Mouse (Mus musculus): ENCODE data around the gene Ccdc30. TPM values are rescaled to one million over a fixed set of nuclear protein-coding genes. Genes with fewer than 3 reads are reported as not detected.

Ccdc30 gene
- polyA plus RNA-seq, 1 experiment from 2014 or later: 20.6 TPM

GRCm38 (mm10) chr4:119305418-119305817, 109.9 kb downstream of the Ccdc30 start:
- 68% methylated on average over 5 of the region's 5 CpGs for WGBS
- Histone ChIP-seq H3K27ac (replicated peaks; ENCODE audit: low read depth, low read length) (no peak overlapping the region), H3K9ac (replicated peaks; ENCODE audit: low read length) (no peak overlapping the region), H3K4me2 (ENCODE audit: low read length) (no peak overlapping the region), H3K27me3 (ENCODE audit: control insufficient read depth, insufficient read depth, low read length) (no peaks in the 10 kb centered on the region), H3K4me1 (ENCODE audit: control insufficient read depth, insufficient read depth, low read length) (no peaks in the 10 kb centered on the region), H3K9me3 (ENCODE audit: control insufficient read depth, low read length) (no peaks in the 10 kb centered on the region), H3K4me3 (replicated peaks; ENCODE audit: low read depth, low read length) (no peak overlapping the region), H3K36me3 (ENCODE audit: control insufficient read depth, insufficient read depth, low read length) (peaks cover 20% of the 10 kb centered on the region)
- ATAC-seq (ENCODE audit: low FRiP score, low TSS enrichment) (no peak), DNase-seq (no peak)

- no peak overlapping the region for H3K4me2 ChIP-seq (ENCODE audit: low read length)
- H3K4me3 ChIP-seq (replicated peaks; ENCODE audit: low read depth, low read length): no peak overlapping the region
- H3K36me3 ChIP-seq (ENCODE audit: control insufficient read depth, insufficient read depth, low read length): peaks cover 10% of the 10 kb centered on the region; the same call in 1 of the 2 replicates
- ATAC-seq (ENCODE audit: low FRiP score, low TSS enrichment) (no peak), DNase-seq (no peak)
- H3K9ac ChIP-seq (replicated peaks; ENCODE audit: low read length): no peak overlapping the region
- WGBS: 93% methylated on average over 8 of the region's 8 CpGs
- no peaks in the 10 kb centered on the region for H3K4me1 ChIP-seq (ENCODE audit: control insufficient read depth, insufficient read depth, low read length)
- H3K27ac ChIP-seq (replicated peaks; ENCODE audit: low read depth, low read length): no peak overlapping the region
- no peaks in the 10 kb centered on the region for H3K9me3 ChIP-seq (ENCODE audit: control insufficient read depth, low read length)
- no peaks in the 10 kb centered on the region for H3K27me3 ChIP-seq (ENCODE audit: control insufficient read depth, insufficient read depth, low read length)
These were observed 112.0 kb downstream of the Ccdc30 start for GRCm38 (mm10) chr4:119303291-119303690.

- H3K4me1 ChIP-seq (ENCODE audit: control insufficient read depth, insufficient read depth, low read length): no peaks in the 10 kb centered on the region
These were observed 113.5 kb downstream of the Ccdc30 start for GRCm38 (mm10) chr4:119301777-119302176.

GRCm38 (mm10) chr4:119300761-119301160, 114.6 kb downstream of the Ccdc30 start:
- no peak overlapping the region for H3K9ac ChIP-seq (replicated peaks; ENCODE audit: low read length)
- H3K27ac ChIP-seq (replicated peaks; ENCODE audit: low read depth, low read length): no peak overlapping the region
- H3K9me3 ChIP-seq (ENCODE audit: control insufficient read depth, low read length): no peaks in the 10 kb centered on the region
- H3K4me1 ChIP-seq (ENCODE audit: control insufficient read depth, insufficient read depth, low read length): no peaks in the 10 kb centered on the region
- no peak for ATAC-seq (ENCODE audit: low FRiP score, low TSS enrichment)
- H3K36me3 ChIP-seq (ENCODE audit: control insufficient read depth, insufficient read depth, low read length): no peaks in the 10 kb centered on the region
- no peak overlapping the region for H3K4me3 ChIP-seq (replicated peaks; ENCODE audit: low read depth, low read length)
- 98% methylated on average over 3 of the region's 3 CpGs for WGBS
- no peak overlapping the region for H3K4me2 ChIP-seq (ENCODE audit: low read length)
- no peaks in the 10 kb centered on the region for H3K27me3 ChIP-seq (ENCODE audit: control insufficient read depth, insufficient read depth, low read length)
- DNase-seq: no peak

More at GRCm38 (mm10) chr4:119301777-119302176, 113.5 kb downstream of the Ccdc30 start:
- WGBS: 91% methylated on average over 3 of the region's 3 CpGs
- Histone ChIP-seq H3K9me3 (ENCODE audit: control insufficient read depth, low read length) (no peaks in the 10 kb centered on the region), H3K36me3 (ENCODE audit: control insufficient read depth, insufficient read depth, low read length) (no peaks in the 10 kb centered on the region; the same call in 1 of the 2 replicates), H3K4me2 (ENCODE audit: low read length) (no peak overlapping the region), H3K9ac (replicated peaks; ENCODE audit: low read length) (no peak overlapping the region), H3K27ac (replicated peaks; ENCODE audit: low read depth, low read length) (no peak overlapping the region), H3K4me3 (replicated peaks; ENCODE audit: low read depth, low read length) (no peak overlapping the region), H3K27me3 (ENCODE audit: control insufficient read depth, insufficient read depth, low read length) (no peaks in the 10 kb centered on the region)
- DNase-seq (no peak), ATAC-seq (ENCODE audit: low FRiP score, low TSS enrichment) (no peak)

GRCm38 (mm10) chr4:119297361-119297760, 118.0 kb downstream of the Ccdc30 start:
- no peaks in the 10 kb centered on the region for H3K36me3 ChIP-seq (ENCODE audit: control insufficient read depth, insufficient read depth, low read length)
- H3K4me1 ChIP-seq (ENCODE audit: control insufficient read depth, insufficient read depth, low read length): no peaks in the 10 kb centered on the region
- no peak overlapping the region for H3K4me3 ChIP-seq (replicated peaks; ENCODE audit: low read depth, low read length)
- H3K9me3 ChIP-seq (ENCODE audit: control insufficient read depth, low read length): no peaks in the 10 kb centered on the region
- no peak overlapping the region for H3K9ac ChIP-seq (replicated peaks; ENCODE audit: low read length)
- H3K27me3 ChIP-seq (ENCODE audit: control insufficient read depth, insufficient read depth, low read length): no peaks in the 10 kb centered on the region
- no peak overlapping the region for H3K4me2 ChIP-seq (ENCODE audit: low read length)
- H3K27ac ChIP-seq (replicated peaks; ENCODE audit: low read depth, low read length): no peak overlapping the region
- ATAC-seq (ENCODE audit: low FRiP score, low TSS enrichment) (no peak), DNase-seq (no peak)
- 95% methylated on average over 2 of the region's 2 CpGs for WGBS

- Histone ChIP-seq H3K36me3 (ENCODE audit: control insufficient read depth, insufficient read depth, low read length) (peaks cover 6% of the 10 kb centered on the region; the same call in 1 of the 2 replicates), H3K4me1 (ENCODE audit: control insufficient read depth, insufficient read depth, low read length) (peaks cover 14% of the 10 kb centered on the region), H3K9ac (replicated peaks; ENCODE audit: low read length) (peak overlapping the region; percentile 74), H3K4me2 (ENCODE audit: low read length) (peak overlapping the region; percentile 65), H3K9me3 (ENCODE audit: control insufficient read depth, low read length) (no peaks in the 10 kb centered on the region), H3K27me3 (ENCODE audit: control insufficient read depth, insufficient read depth, low read length) (no peaks in the 10 kb centered on the region), H3K27ac (replicated peaks; ENCODE audit: low read depth, low read length) (peak overlapping the region; percentile 93), H3K4me3 (replicated peaks; ENCODE audit: low read depth, low read length) (peak overlapping the region; percentile 93)
- DNase-seq (no peak), ATAC-seq (ENCODE audit: low FRiP score, low TSS enrichment) (no peak)
- 6% methylated on average over 6 of the region's 6 CpGs for WGBS
These were observed 120.2 kb downstream of the Ccdc30 start for GRCm38 (mm10) chr4:119295134-119295453.

GRCm38 (mm10) chr4:119294415-119295133, 120.7 kb downstream of the Ccdc30 start, which contains the start of gene Ybx1:
TSS of gene Ybx1 (minus strand) at chr4:119294604.
- Histone ChIP-seq H3K27me3 (ENCODE audit: control insufficient read depth, insufficient read depth, low read length) (no peaks in the 10 kb centered on the region), H3K9ac (replicated peaks; ENCODE audit: low read length) (peak within 1 kb of the TSS; percentile 85), H3K4me3 (replicated peaks; ENCODE audit: low read depth, low read length) (peak within 1 kb of the TSS; percentile 93), H3K4me1 (ENCODE audit: control insufficient read depth, insufficient read depth, low read length) (peaks cover 17% of the 10 kb centered on the region), H3K4me2 (ENCODE audit: low read length) (peak within 1 kb of the TSS; percentile 72), H3K27ac (replicated peaks; ENCODE audit: low read depth, low read length) (peak within 1 kb of the TSS; percentile 93), H3K36me3 (ENCODE audit: control insufficient read depth, insufficient read depth, low read length) (peaks cover 6% of the 10 kb centered on the region; the same call in 1 of the 2 replicates), H3K9me3 (ENCODE audit: control insufficient read depth, low read length) (no peaks in the 10 kb centered on the region)
- ATAC-seq (ENCODE audit: low FRiP score, low TSS enrichment) (peak; percentile 99), DNase-seq (peak; percentile 99)
- under 1% methylated on average over 61 of the region's 61 CpGs for WGBS

- Histone ChIP-seq H3K9ac (replicated peaks; ENCODE audit: low read length) (peak overlapping the region; percentile 85), H3K4me1 (ENCODE audit: control insufficient read depth, insufficient read depth, low read length) (peaks cover 17% of the 10 kb centered on the region), H3K4me3 (replicated peaks; ENCODE audit: low read depth, low read length) (peak overlapping the region; percentile 93), H3K27me3 (ENCODE audit: control insufficient read depth, insufficient read depth, low read length) (no peaks in the 10 kb centered on the region), H3K4me2 (ENCODE audit: low read length) (peak overlapping the region; percentile 72), H3K36me3 (ENCODE audit: control insufficient read depth, insufficient read depth, low read length) (peaks cover 8% of the 10 kb centered on the region; the same call in 1 of the 2 replicates), H3K27ac (replicated peaks; ENCODE audit: low read depth, low read length) (peak overlapping the region; percentile 87), H3K9me3 (ENCODE audit: control insufficient read depth, low read length) (no peaks in the 10 kb centered on the region)
- ATAC-seq (ENCODE audit: low FRiP score, low TSS enrichment) (peak; percentile 18), DNase-seq (peak; percentile 56)
- WGBS: under 1% methylated on average over 55 of the region's 80 CpGs
These were observed 121.6 kb downstream of the Ccdc30 start for GRCm38 (mm10) chr4:119293574-119294258.

Measured in midbrain, embryonic 14.5 days (tissue).